Mouse (Mus musculus) ES-CJ7 (cell line): Measurements from ENCODE around the gene Fam199x.

Experiments used
- DNase-seq: peaks from one replicate; pipeline ENCODE4 v3.0.0; 2011; ENCODE audit warnings: low read depth, low spot score

Gene Fam199x

DNA sequence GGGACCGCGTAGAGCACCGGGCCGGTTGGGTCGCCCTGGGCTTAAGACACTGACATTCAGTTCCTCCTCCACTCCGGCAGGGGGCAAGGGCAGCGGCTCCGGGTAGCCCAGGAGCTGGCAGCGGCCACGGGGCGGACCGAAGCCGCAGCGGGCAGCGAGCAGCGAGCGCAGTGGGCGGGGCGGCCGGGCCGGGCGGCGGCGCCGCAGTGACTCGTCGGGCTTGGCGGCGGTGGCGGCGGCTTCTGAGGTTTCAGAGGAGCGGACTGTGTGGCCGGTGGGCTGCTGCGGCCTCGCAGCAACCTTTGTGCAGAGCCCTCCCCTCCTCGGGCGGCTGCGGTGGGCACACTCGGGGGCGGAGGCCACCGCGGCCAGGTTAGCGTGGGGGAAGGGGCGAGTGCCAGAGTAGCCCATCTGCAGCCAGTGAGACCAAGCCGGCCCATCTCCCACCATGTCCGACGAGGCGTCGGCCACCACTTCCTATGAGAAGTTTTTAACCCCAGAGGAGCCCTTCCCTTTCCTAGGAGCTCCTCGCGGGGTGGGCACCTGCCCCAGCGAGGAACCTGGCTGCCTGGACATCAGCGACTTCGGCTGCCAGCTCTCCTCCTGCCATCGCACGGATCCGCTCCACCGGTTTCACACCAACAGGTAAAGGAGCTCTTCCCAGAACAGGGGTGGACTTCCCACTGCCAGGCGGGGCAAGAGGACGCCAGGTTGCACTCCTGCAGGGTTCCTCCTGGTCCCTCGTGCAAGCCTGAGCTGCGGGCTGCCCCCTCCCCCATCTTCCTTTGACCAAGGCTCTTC lies at the start of gene Fam199x:
Fam199x (plus strand) TSS at position 170 of the 801 bp plus-strand sequence.
- DNase-seq = peak; percentile 65

DNA sequence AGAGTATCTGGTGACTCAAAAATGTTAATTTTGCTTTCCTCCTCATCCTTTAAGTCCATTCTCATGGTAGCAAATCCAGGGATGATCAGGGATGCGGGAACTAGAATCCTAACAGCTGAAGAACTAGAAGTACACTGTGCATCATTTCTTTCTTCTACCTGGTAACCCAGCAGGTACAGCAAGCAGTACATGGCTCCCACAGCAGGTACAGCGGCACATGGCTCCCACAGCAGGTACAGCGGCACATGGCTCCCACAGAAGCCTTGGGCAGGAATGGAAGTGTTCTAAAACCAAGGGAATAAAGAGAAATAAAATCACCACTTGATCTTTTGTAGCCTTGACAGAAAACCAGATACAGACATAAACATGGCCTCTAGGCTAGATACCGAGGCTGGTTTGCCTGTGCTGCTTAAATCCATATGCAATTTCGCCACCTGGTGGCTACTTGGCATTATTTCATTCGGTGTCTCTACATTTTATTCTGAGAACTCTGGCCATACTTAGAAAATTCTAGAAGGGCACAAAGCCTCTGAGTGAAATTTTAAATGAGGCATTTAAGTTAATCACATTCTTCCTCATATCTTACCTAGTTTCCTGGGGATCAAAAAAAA lies 34.2 kb upstream of the Fam199x start:
- DNase-seq = peak; percentile 58

- no peak for DNase-seq
Observed at GRCm38 (mm10) chrX:137017668-137018067, 31.7 kb upstream of the Fam199x start.

DNA sequence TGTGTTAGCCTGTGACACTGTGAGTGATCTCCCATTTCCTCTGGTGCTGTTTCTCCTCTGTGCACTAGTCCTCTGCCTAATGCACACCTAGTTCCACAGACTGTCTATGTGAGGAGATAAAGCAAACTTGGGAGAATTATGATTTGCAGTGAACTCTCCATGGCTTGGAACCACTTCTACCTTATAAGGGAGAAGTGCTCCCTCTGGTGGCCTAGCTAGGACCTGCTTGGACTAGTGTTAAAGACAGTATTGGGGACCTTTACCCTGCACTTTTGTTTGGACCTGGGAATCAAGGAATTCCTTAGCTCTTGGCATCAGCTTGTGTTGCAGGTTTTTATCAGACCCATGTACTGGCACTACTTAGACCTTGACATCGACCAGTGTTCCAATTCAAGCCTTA lies 30.1 kb upstream of the Fam199x start:
- DNase-seq = peak; percentile 68

DNA sequence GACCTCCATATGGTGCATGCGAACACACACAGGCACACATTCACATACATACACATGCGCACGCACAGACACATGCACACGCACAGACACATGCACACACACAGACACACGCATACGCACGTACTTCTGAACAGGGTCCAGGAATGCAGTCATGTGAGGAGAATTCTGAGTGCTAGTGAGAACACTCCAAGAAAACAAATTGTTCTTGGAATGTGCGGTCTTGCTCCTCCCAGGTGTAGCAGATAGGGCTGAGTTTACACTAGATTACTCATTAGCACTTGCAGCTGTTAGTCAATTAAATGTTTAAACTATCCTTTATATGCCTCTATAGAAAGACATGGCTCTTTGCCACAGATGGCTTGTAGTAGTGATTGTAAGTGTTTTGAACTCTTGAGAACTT lies 18.5 kb upstream of the Fam199x start:
- no peak for DNase-seq

DNA sequence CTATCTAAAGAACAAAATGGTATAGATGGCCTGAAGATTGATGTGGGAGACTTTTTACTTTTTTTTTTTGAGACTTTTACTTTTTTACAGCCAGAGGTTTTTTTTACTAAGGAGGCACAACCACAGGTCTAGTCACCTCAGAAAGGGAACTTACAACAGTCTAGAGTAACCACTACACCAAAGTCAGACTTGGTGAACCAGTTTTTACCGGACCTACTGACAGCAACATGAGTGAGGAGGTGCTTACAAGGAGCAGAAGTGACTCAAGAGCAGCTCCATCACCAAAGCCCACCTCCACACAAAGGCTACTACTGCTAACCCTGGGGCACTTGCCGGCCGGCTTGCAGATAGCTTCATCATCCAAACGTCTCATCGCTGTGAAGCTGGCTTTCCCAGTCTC lies 17.7 kb upstream of the Fam199x start:
- no peak for DNase-seq

DNA sequence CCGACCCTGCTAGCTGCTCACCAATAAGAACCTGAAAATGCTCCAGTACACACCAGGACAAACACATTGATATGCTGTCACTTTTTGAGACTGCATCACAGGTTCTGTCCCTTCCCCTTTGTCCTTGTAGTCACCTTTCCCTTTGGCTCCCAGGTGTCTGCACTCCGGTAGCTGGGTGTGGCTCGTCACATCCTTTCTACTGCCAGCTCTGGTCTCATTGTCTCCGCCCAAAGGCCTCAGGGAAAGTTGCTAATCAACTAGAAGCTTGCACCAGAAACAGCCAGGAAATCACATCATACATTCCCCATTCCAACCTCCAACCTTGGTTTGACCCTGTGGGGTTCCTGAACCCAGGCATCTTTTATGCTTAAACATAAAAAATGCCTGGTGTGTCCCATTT lies 15.1 kb upstream of the Fam199x start:
- DNase-seq = peak; percentile 83

GRCm38 (mm10) chrX:137037470-137037999 lies 11.9 kb upstream of the Fam199x start:
- peak; percentile 71 for DNase-seq

DNA sequence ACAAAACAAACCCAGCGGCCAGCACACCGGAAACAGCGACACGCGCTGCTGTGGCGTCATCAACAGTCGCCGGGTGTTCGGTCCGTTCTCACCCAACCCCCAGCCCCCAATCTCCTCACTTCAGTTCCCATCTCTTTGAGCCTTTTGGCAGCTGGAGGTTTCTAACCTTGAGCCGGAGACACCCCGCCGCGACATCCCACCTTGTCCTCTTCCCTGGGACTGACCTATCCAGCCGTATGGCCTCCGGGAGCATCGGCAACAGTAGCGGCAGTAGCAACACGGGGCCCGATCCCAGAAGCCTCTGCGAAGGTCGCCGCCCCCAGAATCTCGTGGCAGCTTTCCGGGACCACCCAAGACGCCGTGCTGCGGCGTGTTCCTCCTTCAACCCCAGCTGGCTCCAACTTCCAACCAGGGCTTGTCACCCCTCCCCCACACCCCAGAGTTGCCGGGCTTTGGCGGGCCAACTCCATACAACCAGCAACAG lies 11.4 kb upstream of the Fam199x start, which contains the start of gene Slc25a53:
Slc25a53 (minus strand) TSS at position 303 of the 484 bp plus-strand sequence.
- peak; percentile 93 for DNase-seq

- no peak for DNase-seq
Observed at GRCm38 (mm10) chrX:137038502-137038901, 10.9 kb upstream of the Fam199x start.

GRCm38 (mm10) chrX:137049060-137049424 lies 352 bp upstream of the Fam199x start:
- no peak for DNase-seq

GRCm38 (mm10) chrX:137063202-137063601 lies 13.8 kb downstream of the Fam199x start:
- DNase-seq = no peak

GRCm38 (mm10) chrX:137104531-137104930 lies 55.1 kb downstream of the Fam199x start:
- no peak for DNase-seq

- DNase-seq = peak; percentile 17
Observed at GRCm38 (mm10) chrX:137106498-137106897, 57.1 kb downstream of the Fam199x start.

DNA sequence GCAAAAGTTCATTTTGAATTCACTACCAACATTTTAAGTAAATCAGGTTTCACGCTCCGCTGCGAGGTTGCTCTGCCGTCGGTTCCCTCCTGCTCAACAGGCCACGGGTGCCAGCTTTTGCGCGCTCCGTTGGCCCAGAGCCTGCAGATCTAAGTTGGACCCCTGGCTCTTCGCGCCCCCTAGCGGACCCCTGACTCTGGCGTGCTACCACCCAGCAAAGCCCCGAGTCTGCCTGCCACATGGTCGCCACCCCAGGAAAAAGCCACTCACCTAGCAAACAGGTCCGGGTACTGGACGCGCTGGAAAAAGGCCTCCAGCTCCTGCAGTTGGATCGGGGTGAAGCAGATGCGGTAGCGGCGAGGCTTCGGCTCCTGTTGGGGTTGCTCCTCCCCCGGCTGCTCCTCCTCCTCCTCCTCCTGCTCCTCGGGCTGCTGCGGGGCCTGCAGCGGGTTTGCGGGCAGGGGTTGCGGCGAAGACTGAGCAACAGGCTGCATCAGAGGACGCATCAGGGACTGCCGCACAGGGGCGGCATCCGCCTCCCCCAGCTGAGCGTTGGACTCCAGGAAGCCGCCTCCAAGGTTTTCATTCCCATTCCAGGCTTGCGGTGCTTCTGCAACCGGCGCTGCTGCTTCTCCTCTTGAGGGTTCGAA lies 68.8 kb downstream of the Fam199x start:
- DNase-seq = peak; percentile 85

GRCm38 (mm10) chrX:137119675-137120423 lies 70.5 kb downstream of the Fam199x start:
- peak; percentile 47 for DNase-seq

GRCm38 (mm10) chrX:137121718-137122117 lies 72.3 kb downstream of the Fam199x start, which contains the start of gene Esx1:
Gene Esx1 (minus strand): TSS chrX:137122083.
- DNase-seq = peak; percentile 32

- DNase-seq = no peak
Observed at GRCm38 (mm10) chrX:137127542-137127941, 78.1 kb downstream of the Fam199x start.
